Mouse (Mus musculus) heart, embryonic 10.5 days (tissue): ENCODE data around the gene Ttc33. TPM values are rescaled to one million over a fixed set of nuclear protein-coding genes. Genes with fewer than 3 reads are reported as not detected.
A peak's percentile ranks its signal among the peaks of the same experiment; 100 is the strongest.

Experiments used
- DNase-seq: peaks from one replicate; pipeline ENCODE4 v3.0.0-alpha.2; 2017; ENCODE audit warnings: low spot score
- H3K27ac ChIP-seq: fragments of 300-500 bp; sonication (generic); 2 replicates; pipeline ENCODE4 v1.5.1; 2016; ENCODE audit warnings: mild to moderate bottlenecking
- H3K27me3 ChIP-seq: fragments of 300-500 bp; sonication (generic); 2 replicates; pipeline ENCODE4 v1.6.1; 2016; ENCODE audit warnings: mild to moderate bottlenecking; ENCODE audit not compliant: poor library complexity, insufficient read depth, severe bottlenecking
- H3K36me3 ChIP-seq: fragments of 300-500 bp; sonication (generic); 2 replicates; pipeline ENCODE4 v1.6.1; 2016; ENCODE audit warnings: mild to moderate bottlenecking, moderate library complexity
- H3K4me1 ChIP-seq: fragments of 300-500 bp; sonication (generic); 2 replicates; pipeline ENCODE4 v1.6.1; 2016; ENCODE audit warnings: mild to moderate bottlenecking
- H3K4me3 ChIP-seq: fragments of 300-500 bp; sonication (generic); 2 replicates; pipeline ENCODE4 v1.5.1; 2016; ENCODE audit warnings: mild to moderate bottlenecking, moderate library complexity
- H3K9me3 ChIP-seq: fragments of 300-500 bp; sonication (generic); 2 replicates; pipeline ENCODE4 v1.6.1; 2016; ENCODE audit warnings: mild to moderate bottlenecking, moderate library complexity
- WGBS: fragments of 180-500 bp; shearing (Covaris S2); methylation state at CpG from one replicate; pipeline ENCODE4 v1.1.7; 2016; 5-methylcytosine and 5-hydroxymethylcytosine counted together
- polyA plus RNA-seq: library from polyadenylated mRNA; unstranded; fragments of >200 nt; fragmentation: Nextera tagmentation; extraction: Ambion mirVana; gene quantifications from 2 replicates; pipeline ENCODE4 v1.2.1, GENCODE M21; 2016

The Ttc33 gene
- polyA plus RNA-seq, 1 experiment from 2014 or later: 34.0 TPM

- no peaks in the 10 kb centered on the region for H3K9me3 ChIP-seq
Measured at GRCm38 (mm10) chr15:5238073-5238472, 52.7 kb downstream of the Ttc33 start.

GRCm38 (mm10) chr15:5238553-5238952, 53.2 kb downstream of the Ttc33 start:
- no peak for DNase-seq

More at GRCm38 (mm10) chr15:5238073-5238472, 52.7 kb downstream of the Ttc33 start:
- H3K4me3 ChIP-seq: no peak overlapping the region
- DNase-seq: no peak
- H3K36me3 ChIP-seq: no peaks in the 10 kb centered on the region
- H3K4me1 ChIP-seq: peaks cover 21% of the 10 kb centered on the region
- peaks cover 21% of the 10 kb centered on the region for H3K27me3 ChIP-seq
- H3K27ac ChIP-seq: no peak overlapping the region
- WGBS: 41% methylated on average over 7 of the region's 7 CpGs

GRCm38 (mm10) chr15:5239361-5239760, 54.0 kb downstream of the Ttc33 start:
- H3K4me1 ChIP-seq: peaks cover 34% of the 10 kb centered on the region
- no peaks in the 10 kb centered on the region for H3K9me3 ChIP-seq
- no peak overlapping the region for H3K27ac ChIP-seq
- no peaks in the 10 kb centered on the region for H3K36me3 ChIP-seq
- no peak for DNase-seq
- H3K27me3 ChIP-seq: peaks cover 33% of the 10 kb centered on the region
- no peak overlapping the region for H3K4me3 ChIP-seq
- WGBS: 65% methylated on average over 4 of the region's 4 CpGs

More at GRCm38 (mm10) chr15:5238553-5238952, 53.2 kb downstream of the Ttc33 start:
- H3K4me1 ChIP-seq: peaks cover 26% of the 10 kb centered on the region
- H3K36me3 ChIP-seq: no peaks in the 10 kb centered on the region
- H3K27ac ChIP-seq: no peak overlapping the region
- peaks cover 25% of the 10 kb centered on the region for H3K27me3 ChIP-seq
- H3K4me3 ChIP-seq: no peak overlapping the region
- no peaks in the 10 kb centered on the region for H3K9me3 ChIP-seq
- 87% methylated on average over 4 of the region's 4 CpGs for WGBS

- Histone ChIP-seq H3K4me3 (no peak overlapping the region), H3K27ac (no peak overlapping the region), H3K27me3 (peaks cover 38% of the 10 kb centered on the region), H3K36me3 (no peaks in the 10 kb centered on the region), H3K9me3 (no peaks in the 10 kb centered on the region), H3K4me1 (peaks cover 36% of the 10 kb centered on the region)
- 45% methylated on average over 6 of the region's 6 CpGs for WGBS
- no peak for DNase-seq
Measured at GRCm38 (mm10) chr15:5239901-5240300, 54.6 kb downstream of the Ttc33 start.

- no peak overlapping the region for H3K4me3 ChIP-seq
- no peak for DNase-seq
- H3K27me3 ChIP-seq: peaks cover 39% of the 10 kb centered on the region
- H3K4me1 ChIP-seq: peaks cover 36% of the 10 kb centered on the region
- H3K36me3 ChIP-seq: no peaks in the 10 kb centered on the region
- 80% methylated on average over 6 of the region's 6 CpGs for WGBS
- H3K27ac ChIP-seq: no peak overlapping the region
- no peaks in the 10 kb centered on the region for H3K9me3 ChIP-seq
Measured at GRCm38 (mm10) chr15:5240360-5240759, 55.0 kb downstream of the Ttc33 start.

- H3K36me3 ChIP-seq: no peaks in the 10 kb centered on the region
Measured at GRCm38 (mm10) chr15:5241304-5242201, 56.2 kb downstream of the Ttc33 start.

GRCm38 (mm10) chr15:5242241-5243035, 57.1 kb downstream of the Ttc33 start:
- Histone ChIP-seq H3K36me3 (no peaks in the 10 kb centered on the region), H3K4me1 (peaks cover 32% of the 10 kb centered on the region), H3K9me3 (no peaks in the 10 kb centered on the region), H3K27me3 (peaks cover 43% of the 10 kb centered on the region), H3K4me3 (peak overlapping the region; percentile 77), H3K27ac (peak overlapping the region; percentile 75)
- WGBS: 3% methylated on average over 61 of the region's 61 CpGs
- DNase-seq: no peak

More at GRCm38 (mm10) chr15:5241304-5242201, 56.2 kb downstream of the Ttc33 start:
- WGBS: 19% methylated on average over 12 of the region's 12 CpGs
- peak overlapping the region; percentile 77 for H3K4me3 ChIP-seq
- no peak for DNase-seq
- H3K4me1 ChIP-seq: peaks cover 32% of the 10 kb centered on the region
- H3K9me3 ChIP-seq: no peaks in the 10 kb centered on the region
- peak overlapping the region; percentile 75 for H3K27ac ChIP-seq
- peaks cover 43% of the 10 kb centered on the region for H3K27me3 ChIP-seq

- 6% methylated on average over 40 of the region's 40 CpGs for WGBS
- Histone ChIP-seq H3K36me3 (no peaks in the 10 kb centered on the region), H3K27me3 (peaks cover 43% of the 10 kb centered on the region), H3K27ac (no peak overlapping the region), H3K4me1 (peaks cover 32% of the 10 kb centered on the region), H3K4me3 (peak overlapping the region; percentile 77), H3K9me3 (no peaks in the 10 kb centered on the region)
- no peak for DNase-seq
Measured at GRCm38 (mm10) chr15:5243036-5243958, 58.0 kb downstream of the Ttc33 start.

GRCm38 (mm10) chr15:5243959-5244905, 58.9 kb downstream of the Ttc33 start, which contains the start of gene Ptger4:
Ptger4 (minus strand) TSS chr15:5244187.
- no peaks in the 10 kb centered on the region for H3K36me3 ChIP-seq
- peak within 1 kb of the TSS; percentile 77 for H3K4me3 ChIP-seq
- peak; percentile 94 for DNase-seq
- H3K27ac ChIP-seq: no peak within 1 kb of the TSS
- WGBS: 2% methylated on average over 61 of the region's 61 CpGs
- no peaks in the 10 kb centered on the region for H3K9me3 ChIP-seq
- peaks cover 43% of the 10 kb centered on the region for H3K27me3 ChIP-seq
- H3K4me1 ChIP-seq: peaks cover 32% of the 10 kb centered on the region

- DNase-seq: no peak
- Histone ChIP-seq H3K4me3 (no peak overlapping the region), H3K36me3 (no peaks in the 10 kb centered on the region), H3K9me3 (no peaks in the 10 kb centered on the region), H3K4me1 (no peaks in the 10 kb centered on the region), H3K27me3 (0 out of 2 replicates have a peak, but pooled peaks cover 4% of the 10 kb centered on the region), H3K27ac (no peak overlapping the region)
- 78% methylated on average over 4 of the region's 4 CpGs for WGBS
Measured at GRCm38 (mm10) chr15:5250182-5250581, 64.9 kb downstream of the Ttc33 start.

GRCm38 (mm10) chr15:5260183-5260582, 74.9 kb downstream of the Ttc33 start:
- WGBS: 77% methylated on average over 5 of the region's 5 CpGs
- Histone ChIP-seq H3K4me3 (no peak overlapping the region), H3K4me1 (no peaks in the 10 kb centered on the region), H3K27ac (no peak overlapping the region), H3K36me3 (no peaks in the 10 kb centered on the region), H3K27me3 (no peaks in the 10 kb centered on the region), H3K9me3 (no peaks in the 10 kb centered on the region)
- no peak for DNase-seq
